Mouse (Mus musculus): ENCODE data around the gene Zbtb14. TPM values are rescaled to one million over a fixed set of nuclear protein-coding genes. Genes with fewer than 3 reads are reported as not detected.

Zbtb14 gene
- polyA plus RNA-seq (2014; fragmentation: Nextera tagmentation; extraction: Ambion mirVana) = 20.3 and 21.4 TPM in 2 replicates

- peak within 1 kb of the TSS; percentile 100 for H3K27ac ChIP-seq (ENCODE audit: low read depth)
- peak; percentile 93 for ATAC-seq (replicated peaks; ENCODE audit: low FRiP score, low TSS enrichment, low read depth)
- DNase-seq (ENCODE audit: low spot score) = peak; percentile 95
- H3K36me3 ChIP-seq (ENCODE audit: control insufficient read depth, insufficient read depth, low read length) = peaks cover 21% of the 10 kb centered on the region
- H3K9ac ChIP-seq (ENCODE audit: low read length) = peak within 1 kb of the TSS; percentile 97
- H3K27me3 ChIP-seq (replicated peaks; ENCODE audit: control insufficient read depth, insufficient read depth, low read length) = no peaks in the 10 kb centered on the region
- H3K4me2 ChIP-seq (ENCODE audit: low read length) = peak within 1 kb of the TSS; percentile 82
- peaks cover 9% of the 10 kb centered on the region for H3K4me1 ChIP-seq (replicated peaks; ENCODE audit: control insufficient read depth, insufficient read depth, low read length)
- H3K9me3 ChIP-seq (ENCODE audit: control insufficient read depth, low read length) = no peaks in the 10 kb centered on the region
- peak within 1 kb of the TSS; percentile 80 for H3K4me3 ChIP-seq (ENCODE audit: low read depth, low read length)
- WGBS = under 1% methylated on average over 42 of the region's 72 CpGs
Observed at GRCm38 (mm10) chr17:69382511-69383100, at the start of gene Zbtb14. Zbtb14 (plus strand) TSS chr17:69383050.

DNA sequence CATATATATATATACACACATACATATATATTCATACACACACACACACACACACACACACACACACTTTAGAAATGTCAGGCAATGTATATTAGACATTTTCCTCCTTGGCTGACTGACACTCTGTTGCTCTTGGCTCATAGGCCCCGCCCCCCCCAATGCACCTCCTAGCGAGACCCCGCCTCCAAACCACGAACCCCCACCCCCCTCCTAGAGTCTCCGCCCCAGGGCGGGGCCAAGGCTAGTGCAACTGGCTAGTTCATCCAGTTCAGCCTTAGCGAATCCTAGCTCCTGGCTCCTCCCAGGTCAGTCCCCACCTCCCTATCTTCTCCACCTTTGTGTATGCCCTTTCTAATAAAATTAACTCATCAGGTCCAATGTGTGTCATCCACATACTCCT, 36.8 kb upstream of the Zbtb14 start:
- Histone ChIP-seq H3K4me1 (replicated peaks; ENCODE audit: control insufficient read depth, insufficient read depth, low read length) (no peaks in the 10 kb centered on the region), H3K27ac (ENCODE audit: low read depth) (no peak overlapping the region), H3K36me3 (ENCODE audit: control insufficient read depth, insufficient read depth, low read length) (no peaks in the 10 kb centered on the region), H3K9ac (ENCODE audit: low read length) (no peak overlapping the region), H3K9me3 (ENCODE audit: control insufficient read depth, low read length) (no peaks in the 10 kb centered on the region), H3K4me3 (ENCODE audit: low read depth, low read length) (no peak overlapping the region), H3K4me2 (ENCODE audit: low read length) (no peak overlapping the region), H3K27me3 (replicated peaks; ENCODE audit: control insufficient read depth, insufficient read depth, low read length) (no peaks in the 10 kb centered on the region)
- DNase-seq (ENCODE audit: low spot score) (no peak), ATAC-seq (replicated peaks; ENCODE audit: low FRiP score, low TSS enrichment, low read depth) (no peak)
- 83% methylated on average over 7 of the region's 7 CpGs for WGBS

GRCm38 (mm10) chr17:69349014-69349531, 33.8 kb upstream of the Zbtb14 start:
- no peaks in the 10 kb centered on the region for H3K9me3 ChIP-seq (ENCODE audit: control insufficient read depth, low read length)
- peak; percentile 56 for DNase-seq (ENCODE audit: low spot score)

GRCm38 (mm10) chr17:69365049-69365448, 17.8 kb upstream of the Zbtb14 start:
- Histone ChIP-seq H3K9me3 (ENCODE audit: control insufficient read depth, low read length) (no peaks in the 10 kb centered on the region), H3K4me3 (ENCODE audit: low read depth, low read length) (no peak overlapping the region), H3K27ac (ENCODE audit: low read depth) (no peak overlapping the region), H3K27me3 (replicated peaks; ENCODE audit: control insufficient read depth, insufficient read depth, low read length) (no peaks in the 10 kb centered on the region), H3K4me2 (ENCODE audit: low read length) (no peak overlapping the region), H3K9ac (ENCODE audit: low read length) (no peak overlapping the region), H3K4me1 (replicated peaks; ENCODE audit: control insufficient read depth, insufficient read depth, low read length) (no peaks in the 10 kb centered on the region), H3K36me3 (ENCODE audit: control insufficient read depth, insufficient read depth, low read length) (no peaks in the 10 kb centered on the region)
- DNase-seq (ENCODE audit: low spot score) (peak; percentile 58), ATAC-seq (replicated peaks; ENCODE audit: low FRiP score, low TSS enrichment, low read depth) (no peak)
- 84% methylated on average over 3 of the region's 3 CpGs for WGBS

More at GRCm38 (mm10) chr17:69349014-69349531, 33.8 kb upstream of the Zbtb14 start:
- no peaks in the 10 kb centered on the region for H3K27me3 ChIP-seq (replicated peaks; ENCODE audit: control insufficient read depth, insufficient read depth, low read length)
- H3K36me3 ChIP-seq (ENCODE audit: control insufficient read depth, insufficient read depth, low read length) = no peaks in the 10 kb centered on the region
- H3K4me1 ChIP-seq (replicated peaks; ENCODE audit: control insufficient read depth, insufficient read depth, low read length) = no peaks in the 10 kb centered on the region
- WGBS = 17% methylated on average over 8 of the region's 8 CpGs
- H3K27ac ChIP-seq (ENCODE audit: low read depth) = no peak overlapping the region
- no peak overlapping the region for H3K4me2 ChIP-seq (ENCODE audit: low read length)
- ATAC-seq (replicated peaks; ENCODE audit: low FRiP score, low TSS enrichment, low read depth) = peak; percentile 55; the same call in 1 of the 2 replicates
- H3K4me3 ChIP-seq (ENCODE audit: low read depth, low read length) = no peak overlapping the region
- no peak overlapping the region for H3K9ac ChIP-seq (ENCODE audit: low read length)

DNA sequence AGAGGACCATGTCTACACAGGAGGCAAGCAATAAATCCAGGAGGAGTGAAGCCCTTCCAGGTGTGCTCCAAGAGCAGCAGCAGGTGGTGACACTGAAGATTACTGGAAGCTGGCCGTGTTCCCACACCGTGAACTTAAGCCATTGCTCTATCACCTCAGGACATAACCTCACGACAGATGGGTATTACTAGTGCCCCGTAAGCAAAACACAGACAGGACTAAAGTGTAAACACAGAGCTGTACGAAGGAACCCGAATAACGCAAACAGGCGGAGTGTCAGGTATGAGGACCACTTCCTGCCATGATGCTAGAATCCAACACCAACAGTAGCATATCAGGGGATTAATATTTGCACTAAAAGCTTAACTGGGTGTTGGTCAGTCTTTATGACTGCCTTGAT, 2.0 kb upstream of the Zbtb14 start:
- 77% methylated on average over 8 of the region's 8 CpGs for WGBS
- Histone ChIP-seq H3K36me3 (ENCODE audit: control insufficient read depth, insufficient read depth, low read length) (peaks cover 6% of the 10 kb centered on the region; the same call in 1 of the 2 replicates), H3K9me3 (ENCODE audit: control insufficient read depth, low read length) (no peaks in the 10 kb centered on the region), H3K4me2 (ENCODE audit: low read length) (no peak overlapping the region), H3K27ac (ENCODE audit: low read depth) (no peak overlapping the region), H3K9ac (ENCODE audit: low read length) (no peak overlapping the region), H3K27me3 (replicated peaks; ENCODE audit: control insufficient read depth, insufficient read depth, low read length) (no peaks in the 10 kb centered on the region), H3K4me1 (replicated peaks; ENCODE audit: control insufficient read depth, insufficient read depth, low read length) (peaks cover 9% of the 10 kb centered on the region), H3K4me3 (ENCODE audit: low read depth, low read length) (no peak overlapping the region)
- ATAC-seq (replicated peaks; ENCODE audit: low FRiP score, low TSS enrichment, low read depth) (no peak), DNase-seq (ENCODE audit: low spot score) (no peak)

GRCm38 (mm10) chr17:69383201-69383940, 521 bp downstream of the Zbtb14 start:
- Histone ChIP-seq H3K9me3 (ENCODE audit: control insufficient read depth, low read length) (no peaks in the 10 kb centered on the region), H3K4me3 (ENCODE audit: low read depth, low read length) (peak overlapping the region; percentile 80), H3K4me2 (ENCODE audit: low read length) (peak overlapping the region; percentile 82), H3K36me3 (ENCODE audit: control insufficient read depth, insufficient read depth, low read length) (peaks cover 29% of the 10 kb centered on the region), H3K27ac (ENCODE audit: low read depth) (peak overlapping the region; percentile 100), H3K27me3 (replicated peaks; ENCODE audit: control insufficient read depth, insufficient read depth, low read length) (no peaks in the 10 kb centered on the region), H3K4me1 (replicated peaks; ENCODE audit: control insufficient read depth, insufficient read depth, low read length) (peaks cover 9% of the 10 kb centered on the region), H3K9ac (ENCODE audit: low read length) (peak overlapping the region; percentile 97)
- DNase-seq (ENCODE audit: low spot score) (peak; percentile 86), ATAC-seq (replicated peaks; ENCODE audit: low FRiP score, low TSS enrichment, low read depth) (peak; percentile 73)
- under 1% methylated on average over 105 of the region's 128 CpGs for WGBS

DNA sequence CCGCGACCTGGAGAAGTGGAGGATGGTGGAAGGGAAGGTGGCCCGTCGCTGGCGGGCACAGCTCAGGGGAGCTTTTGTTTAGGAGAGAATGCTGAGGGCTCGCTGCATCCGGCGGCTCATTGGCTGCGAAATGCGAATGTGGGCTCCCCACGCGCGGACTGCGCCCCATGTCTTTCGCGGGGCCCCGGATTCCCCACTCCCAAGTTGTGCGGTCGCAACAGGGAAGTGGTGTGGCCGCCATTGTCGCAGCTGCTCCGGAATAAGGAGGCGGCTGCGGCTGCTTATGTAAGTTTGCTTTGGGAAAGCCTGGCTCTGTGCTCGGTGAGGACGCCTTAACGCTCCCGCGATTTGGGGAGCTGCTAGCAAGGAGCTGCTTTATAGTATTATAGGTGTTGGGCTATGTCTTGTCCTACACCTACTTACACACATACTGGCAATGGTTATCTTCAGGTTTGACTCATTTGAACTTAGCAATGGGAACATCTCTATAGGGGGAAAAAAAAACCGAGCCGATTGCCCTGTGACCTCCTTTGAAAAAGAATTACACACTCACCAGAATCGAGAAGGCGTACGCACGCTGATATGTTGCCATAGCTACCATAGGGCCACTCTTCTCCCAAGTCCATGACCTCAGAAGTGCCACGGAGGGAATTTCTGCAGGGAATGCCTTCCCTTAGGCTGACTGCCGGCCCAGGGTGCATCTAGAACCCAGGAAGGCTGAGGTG, 1.3 kb downstream of the Zbtb14 start:
- Histone ChIP-seq H3K36me3 (ENCODE audit: control insufficient read depth, insufficient read depth, low read length) (peaks cover 29% of the 10 kb centered on the region), H3K4me3 (ENCODE audit: low read depth, low read length) (peak overlapping the region; percentile 80), H3K27ac (ENCODE audit: low read depth) (peak overlapping the region; percentile 100), H3K27me3 (replicated peaks; ENCODE audit: control insufficient read depth, insufficient read depth, low read length) (no peaks in the 10 kb centered on the region), H3K9me3 (ENCODE audit: control insufficient read depth, low read length) (no peaks in the 10 kb centered on the region), H3K4me1 (replicated peaks; ENCODE audit: control insufficient read depth, insufficient read depth, low read length) (peaks cover 9% of the 10 kb centered on the region), H3K4me2 (ENCODE audit: low read length) (peak overlapping the region; percentile 82), H3K9ac (ENCODE audit: low read length) (peak overlapping the region; percentile 97)
- peak; percentile 8 for ATAC-seq (replicated peaks; ENCODE audit: low FRiP score, low TSS enrichment, low read depth)
- WGBS = under 1% methylated on average over 37 of the region's 37 CpGs
- DNase-seq (ENCODE audit: low spot score) = peak; percentile 83

Measured in intestine, embryonic 14.5 days (tissue).